In the genomic region with DNA sequence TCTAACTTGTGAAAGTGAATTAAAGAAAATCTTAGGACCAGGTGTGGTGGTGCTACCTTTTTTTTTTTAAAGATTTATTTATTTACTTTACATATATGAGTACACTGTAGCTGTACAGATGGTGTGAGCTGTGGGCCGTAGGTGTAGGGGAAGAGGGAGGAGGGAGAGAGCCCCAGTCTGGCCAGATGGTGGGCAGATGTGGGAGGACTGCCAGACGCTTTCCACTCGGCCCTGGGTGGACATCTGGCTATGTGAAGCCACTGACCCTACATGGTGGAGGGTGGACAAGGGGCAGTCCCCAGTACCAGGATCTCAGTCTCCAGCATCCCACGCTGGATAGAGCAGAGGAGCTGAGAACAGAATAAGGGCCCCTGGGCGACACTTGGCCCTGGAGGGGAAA, we compare ENCODE assay signal across 22 mouse cellular contexts. TPM values are rescaled to one million over a fixed set of nuclear protein-coding genes. Genes with fewer than 3 reads are reported as not detected.
A peak's percentile ranks its signal among the peaks of the same experiment; 100 is the strongest.
DNase-seq lines count a peak whose midpoint lies in the region; ATAC-seq and TF ChIP-seq lines count a peak whose summit lies in the region.
"Had no signal": no experiment of that assay in that cellular context is flagged by ENCODE, and none has a peak within 500 bp of the region (broad histone marks: within the 10 kb centered on the region; RNA-seq: fewer than 3 reads in every experiment).

No protein-coding gene starts in this region.

- H3K36me3 ChIP-seq in hindbrain, embryonic 11.5 days (ENCODE audit: control insufficient read depth, insufficient read depth, low read length): no peaks in the 10 kb centered on the region
- H3K36me3 ChIP-seq in hindbrain, postnatal 0 days (ENCODE audit: insufficient read depth, low read length): no peaks in the 10 kb centered on the region
- H3K36me3 ChIP-seq: intestine, embryonic 15.5 days; midbrain, embryonic 13.5 days; neural tube, embryonic 13.5 days had no signal

- 57% methylated on average over 5 of the region's 5 CpGs for WGBS in hindbrain, embryonic 11.5 days
- WGBS in hindbrain, postnatal 0 days: 74% methylated on average over 5 of the region's 5 CpGs

- no peaks in the 10 kb centered on the region for H3K27me3 ChIP-seq in hindbrain, embryonic 11.5 days (ENCODE audit: control insufficient read depth, insufficient read depth, low read length)
- H3K27me3 ChIP-seq in hindbrain, postnatal 0 days (ENCODE audit: insufficient read depth, low read length): no peaks in the 10 kb centered on the region
- H3K27me3 ChIP-seq: intestine, embryonic 15.5 days; midbrain, embryonic 13.5 days; neural tube, embryonic 13.5 days had no signal

- no peak overlapping the region for H3K9ac ChIP-seq in hindbrain, embryonic 11.5 days (ENCODE audit: low read depth, low read length)
- no peak overlapping the region for H3K9ac ChIP-seq in hindbrain, postnatal 0 days (replicated peaks; ENCODE audit: low read length)
- H3K9ac ChIP-seq: forebrain, postnatal 0 days; intestine, embryonic 15.5 days; midbrain, embryonic 13.5 days; neural tube, embryonic 13.5 days had no signal

- H3K27ac ChIP-seq in hindbrain, embryonic 11.5 days (ENCODE audit: low read depth, low read length): no peak overlapping the region
- H3K27ac ChIP-seq in hindbrain, postnatal 0 days: no peak overlapping the region
- H3K27ac ChIP-seq: intestine, embryonic 15.5 days; midbrain, embryonic 13.5 days; neural tube, embryonic 13.5 days had no signal

- peak; percentile 19 for DNase-seq in hindbrain, embryonic 11.5 days (ENCODE audit: low spot score)
- no peak for DNase-seq in hindbrain, postnatal 0 days (ENCODE audit: low spot score)
- peak; percentile 5 for DNase-seq in right cerebral cortex, postnatal 14 days
- DNase-seq in right cerebral cortex, postnatal 10 days (ENCODE audit: low spot score in 2 of 2): no peak
- DNase-seq in forelimb bud, embryonic 11.5 days (ENCODE audit: low read depth, low spot score): peak; percentile 61
- DNase-seq in urinary bladder, postnatal 4 days (ENCODE audit: low spot score in 2 of 2): no peak
- DNase-seq in adrenal gland, postnatal 14 days: no peak
- DNase-seq in kidney, adult 18-20 months: no peak
- DNase-seq: cerebellum, adult 11-12 months; forebrain, postnatal 0 days; gastrocnemius, postnatal 14 days; heart, postnatal 36 days; kidney, postnatal 14 days; layer of hippocampus, adult 9-11 months; lung, postnatal 36 days; thymus, postnatal 36 days had no signal

- no peak for ATAC-seq in hindbrain, embryonic 11.5 days (ENCODE audit: low FRiP score)
- no peak for ATAC-seq in hindbrain, postnatal 0 days
- ATAC-seq: forebrain, postnatal 0 days; intestine, embryonic 15.5 days; midbrain, embryonic 13.5 days had no signal

- no peak overlapping the region for H3K4me3 ChIP-seq in hindbrain, embryonic 11.5 days (ENCODE audit: low read depth, low read length)
- H3K4me3 ChIP-seq in hindbrain, postnatal 0 days (ENCODE audit: low read length): no peak overlapping the region
- H3K4me3 ChIP-seq: intestine, embryonic 15.5 days; midbrain, embryonic 13.5 days; neural tube, embryonic 13.5 days had no signal

- no peaks in the 10 kb centered on the region for H3K9me3 ChIP-seq in hindbrain, embryonic 11.5 days (ENCODE audit: control insufficient read depth, low read length)
- H3K9me3 ChIP-seq in hindbrain, postnatal 0 days (ENCODE audit: low read length): no peaks in the 10 kb centered on the region
- H3K9me3 ChIP-seq: intestine, embryonic 15.5 days; midbrain, embryonic 13.5 days; neural tube, embryonic 13.5 days had no signal

- H3K4me1 ChIP-seq in hindbrain, embryonic 11.5 days (replicated peaks; ENCODE audit: control insufficient read depth, insufficient read depth, low read length): no peaks in the 10 kb centered on the region
- no peaks in the 10 kb centered on the region for H3K4me1 ChIP-seq in hindbrain, postnatal 0 days (ENCODE audit: insufficient read depth, low read length)
- H3K4me1 ChIP-seq: intestine, embryonic 15.5 days; midbrain, embryonic 13.5 days; neural tube, embryonic 13.5 days had no signal

- H3K4me2 ChIP-seq in hindbrain, embryonic 11.5 days (replicated peaks; ENCODE audit: low read depth, low read length): no peak overlapping the region
- no peak overlapping the region for H3K4me2 ChIP-seq in hindbrain, postnatal 0 days (ENCODE audit: low read depth, low read length)
- H3K4me2 ChIP-seq: intestine, embryonic 15.5 days; midbrain, embryonic 13.5 days; neural tube, embryonic 13.5 days had no signal

- no peak for TF ChIP-seq CTCF in hindbrain, postnatal 0 days (IDR thresholded peaks at IDR 0.05; ENCODE audit: low read depth)

RNA-seq across cellular contexts. Expression of gene Gm813, which starts 9.7 kb away (rescaled TPM):
- not detected in 2 replicates for polyA plus RNA-seq in hindbrain, embryonic 11.5 days (2014; fragmentation: Nextera tagmentation; extraction: Ambion mirVana)
- not detected in 2 replicates for total RNA-seq in hindbrain, postnatal 0 days (2014; rRNA removed)
- not detected in 2 replicates for polyA plus RNA-seq in hindbrain, postnatal 0 days (2015; fragmentation: Nextera tagmentation; extraction: Ambion mirVana)
- total RNA-seq in adrenal gland, postnatal 14 days (2021): not detected in 2 replicates
- total RNA-seq: forebrain, postnatal 0 days; gastrocnemius, postnatal 14 days; heart, postnatal 36 days; left cerebral cortex, postnatal 10 days had no signal
- polyA plus RNA-seq: brain, embryonic 14.5 days; forebrain, postnatal 0 days; intestine, embryonic 15.5 days; liver, embryonic 16.5 days; midbrain, embryonic 13.5 days; neural tube, embryonic 13.5 days had no signal

RNA-seq across cellular contexts. Expression of gene E330017A01Rik, which starts 31.4 kb away (rescaled TPM):
- not detected in 2 replicates for polyA plus RNA-seq in hindbrain, embryonic 11.5 days (2014; fragmentation: Nextera tagmentation; extraction: Ambion mirVana)
- not detected in 2 replicates for total RNA-seq in hindbrain, postnatal 0 days (2014; rRNA removed)
- polyA plus RNA-seq in hindbrain, postnatal 0 days (2015; fragmentation: Nextera tagmentation; extraction: Ambion mirVana): 0.16 TPM in 1 of 2 replicates, not detected in the other
- total RNA-seq in adrenal gland, postnatal 14 days (2021): not detected in 2 replicates
- total RNA-seq: forebrain, postnatal 0 days; gastrocnemius, postnatal 14 days; heart, postnatal 36 days; left cerebral cortex, postnatal 10 days had no signal
- polyA plus RNA-seq: brain, embryonic 14.5 days; forebrain, postnatal 0 days; intestine, embryonic 15.5 days; liver, embryonic 16.5 days; midbrain, embryonic 13.5 days had no signal

Comparison
In these comparisons a context has a peak if more than half of its experiments do, and no peak if none do; other contexts are left out.
1. DNase-seq: peak in hindbrain, embryonic 11.5 days (single experiment), right cerebral cortex, postnatal 14 days (single experiment) and forelimb bud, embryonic 11.5 days (single experiment); none in hindbrain, postnatal 0 days (single experiment), right cerebral cortex, postnatal 10 days (0 of 2), urinary bladder, postnatal 4 days (0 of 2), adrenal gland, postnatal 14 days (single experiment) and kidney, adult 18-20 months (single experiment).